Mouse (Mus musculus) ES-Bruce4 (cell line): ENCODE results near the gene Cbfb.

Source experiments
- EP300 ChIP-seq: IDR thresholded peaks from 2 replicates; pipeline ENCODE4 v1.6.1; 2011; ENCODE audit warnings: low read depth, low read length; ENCODE audit not compliant: insufficient read depth
- POLR2A ChIP-seq: IDR thresholded peaks from one replicate; pipeline ENCODE4 v1.8.1; 2011; ENCODE audit warnings: low read length; ENCODE audit not compliant: insufficient read depth

- no peak for TF ChIP-seq POLR2A
- 0 out of 2 replicates have a peak, but pooled peaks have one; percentile 25 for TF ChIP-seq EP300
Measured at GRCm38 (mm10) chr8:105254152-105254965, 83.9 kb downstream of the Cbfb start.
